Mouse (Mus musculus) ES-E14 (cell line): ENCODE measurements around the gene Slc25a53. TPM values are rescaled to one million over a fixed set of nuclear protein-coding genes. Genes with fewer than 3 reads are reported as not detected.

Experiments used
- DNase-seq: peaks from one replicate; pipeline ENCODE4 v3.0.0-alpha.2; 2013; ENCODE audit warnings: low read depth, low spot score
- H3K27ac ChIP-seq: 2 replicates; pipeline ENCODE4 v1.5.1; 2012; ENCODE audit warnings: low read depth, mild to moderate bottlenecking, low read length, moderate library complexity, mixed read lengths; ENCODE audit not compliant: poor library complexity, insufficient read depth, severe bottlenecking
- H3K36me3 ChIP-seq: 2 replicates; pipeline ENCODE4 v1.6.1; 2012; ENCODE audit warnings: mild to moderate bottlenecking, low read length, moderate library complexity, mixed read lengths; ENCODE audit not compliant: control insufficient read depth, poor library complexity, insufficient read depth, severe bottlenecking
- H3K4me1 ChIP-seq, 2 experiments: fragments of 150-350 bp in 1 of 2; sonication (generic) in 1 of 2; 2 replicates each; pipeline ENCODE4 v1.6.1; 2012; ENCODE audit warnings: low read length in 2 of 2, mild to moderate bottlenecking in 1 of 2, mixed read lengths in 1 of 2; ENCODE audit not compliant: control insufficient read depth in 2 of 2, insufficient read depth in 2 of 2, poor library complexity in 1 of 2
- H3K4me3 ChIP-seq, 2 experiments: fragments of 150-350 bp in 1 of 2; sonication (generic) in 1 of 2; 2 replicates each; pipeline ENCODE4 v1.5.1; 2012; ENCODE audit warnings: low read length in 2 of 2, low read depth in 1 of 2, mild to moderate bottlenecking in 1 of 2, mixed read lengths in 1 of 2; ENCODE audit not compliant: insufficient read depth in 1 of 2, poor library complexity in 1 of 2, severe bottlenecking in 1 of 2
- H3K9ac ChIP-seq: 2 replicates; pipeline ENCODE4 v1.6.1; 2012; ENCODE audit warnings: low read depth, mild to moderate bottlenecking, low read length, mixed read lengths; ENCODE audit not compliant: poor library complexity, insufficient read depth, severe bottlenecking
- H3K9me3 ChIP-seq: fragments of 150-350 bp; sonication (generic); 2 replicates; pipeline ENCODE4 v1.6.1; 2012; ENCODE audit warnings: low read depth, mild to moderate bottlenecking, low read length; ENCODE audit not compliant: control insufficient read depth, insufficient read depth
- CHD2 ChIP-seq: IDR thresholded peaks from 2 replicates; pipeline ENCODE4 v1.6.1; 2014; ENCODE audit warnings: mild to moderate bottlenecking, low read depth, low read length, inconsistent platforms
- HCFC1 ChIP-seq: IDR thresholded peaks from 2 replicates; pipeline ENCODE4 v1.6.1; 2012; ENCODE audit warnings: low read length, inconsistent platforms, borderline replicate concordance; ENCODE audit not compliant: insufficient read depth
- MAFK ChIP-seq: IDR thresholded peaks from 2 replicates; pipeline ENCODE4 v1.6.1; 2014; ENCODE audit warnings: mild to moderate bottlenecking, low read depth, low read length, inconsistent platforms; ENCODE audit not compliant: insufficient read depth
- ZC3H11A ChIP-seq: IDR thresholded peaks from 2 replicates; pipeline ENCODE4 v1.6.1; 2012; ENCODE audit warnings: low read depth, mild to moderate bottlenecking, inconsistent platforms, low read length, borderline replicate concordance
- ZNF384 ChIP-seq: IDR thresholded peaks from 2 replicates; pipeline ENCODE4 v1.6.1; 2012; ENCODE audit warnings: low read depth, low read length, inconsistent platforms
- in situ Hi-C, 2 experiments: fragments of 600-800 bp; cut with MboI; formaldehyde crosslinking; loops; one replicate each; pipeline ENCODE4 v1.15.1; 2025; ENCODE audit warnings: low sequenced_read_pairs in 2 of 2, inconsistent platforms in 1 of 2; ENCODE audit not compliant: unreplicated experiment in 2 of 2
- total RNA-seq: library from RNA; depleted of rRNA; stranded (reverse); fragments of 300-350 nt; gene quantifications from 2 replicates; pipeline ENCODE4 v1.2.3, GENCODE M21; 2012; rRNA removed

The Slc25a53 gene
- total RNA-seq, 1 experiment, result 5.4 TPM

DNA sequence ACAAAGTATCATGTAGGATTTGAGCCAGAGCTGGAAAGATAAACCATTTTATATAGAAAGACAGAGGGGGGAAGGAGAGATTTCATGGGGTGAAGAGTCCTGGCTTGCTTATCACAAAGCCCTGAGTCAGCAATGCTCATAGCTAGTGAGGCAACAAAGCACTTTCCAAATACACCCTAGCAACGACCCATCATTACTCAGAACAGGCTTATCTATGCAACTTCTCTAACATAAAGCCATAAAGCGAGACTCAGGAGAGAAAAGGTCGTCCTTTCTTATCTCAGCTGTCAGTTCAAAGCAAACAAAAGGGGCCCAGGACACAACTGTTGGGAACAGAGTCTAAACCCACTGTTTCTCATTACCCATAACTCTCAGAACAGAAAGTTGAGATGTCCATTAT is 100.1 kb downstream of the Slc25a53 start:
- no peak overlapping the region for H3K9ac ChIP-seq
- no peaks in the 10 kb centered on the region for H3K4me1 ChIP-seq
- no peak overlapping the region for H3K4me3 ChIP-seq
- no peaks in the 10 kb centered on the region for H3K36me3 ChIP-seq
- in situ Hi-C loops, result no loop called here
- no peaks in the 10 kb centered on the region for H3K9me3 ChIP-seq
- no peak overlapping the region for H3K27ac ChIP-seq
- TF ChIP-seq ZNF384, result no peak
- TF ChIP-seq CHD2, result no peak
- TF ChIP-seq ZC3H11A, result no peak
- TF ChIP-seq MAFK, result no peak
- no peak for TF ChIP-seq HCFC1
- no peak for DNase-seq

Other genes starting within 250 kb of the Slc25a53 start
- gene Plp1, start 215.6 kb downstream of the Slc25a53 start, total RNA-seq, result 2.2 and 3.1 TPM in 2 replicates
- gene Rab9b, start 169.5 kb downstream of the Slc25a53 start, total RNA-seq, result 0.18 TPM in 1 of 2 replicates, not detected in the other
- gene H2bfm, start 111.0 kb downstream of the Slc25a53 start, total RNA-seq, result 0.32 and 1.6 TPM in 2 replicates
- 10.8 and 17.1 TPM in 2 replicates for gene Tmsb15b2, start 62.8 kb downstream of the Slc25a53 start, total RNA-seq
- gene Tmsb15l, start 61.4 kb downstream of the Slc25a53 start, total RNA-seq, result 2.1 and 4.6 TPM in 2 replicates
- gene Tmsb15b1, start 61.4 kb downstream of the Slc25a53 start, total RNA-seq, result 8.4 and 12.0 TPM in 2 replicates
- gene Zcchc18, start 45.1 kb downstream of the Slc25a53 start, total RNA-seq, result 1.5 and 2.2 TPM in 2 replicates
- 5.7 and 6.0 TPM in 2 replicates for gene Fam199x, start 11.3 kb upstream of the Slc25a53 start, total RNA-seq
- gene Esx1, start 83.8 kb upstream of the Slc25a53 start, total RNA-seq, result 0.48 and 2.3 TPM in 2 replicates